Mouse (Mus musculus): ENCODE measurements at regions not wholly inside any gene's neighbourhood (a gene's known extent, or its start where the extent isn't known, plus 50 kb on each side); places are given as distances from the start of the nearest gene placed in this dataset.

- H3K4me3 ChIP-seq (ENCODE audit: insufficient read depth in 1 of 2, low read depth in 2 of 2, low read length in 2 of 2) = no peak overlapping the region
- no peaks in the 10 kb centered on the region for H3K27me3 ChIP-seq (ENCODE audit: control insufficient read depth, insufficient read depth, low read length)
- H3K4me2 ChIP-seq (ENCODE audit: low read depth) = no peak overlapping the region
- H3K4me1 ChIP-seq (replicated peaks; ENCODE audit: control insufficient read depth in 2 of 2, insufficient read depth in 2 of 2, low read length in 1 of 2) = no peaks in the 10 kb centered on the region
- H3K36me3 ChIP-seq (replicated peaks; ENCODE audit: control insufficient read depth, insufficient read depth, low read depth) = no peaks in the 10 kb centered on the region
- WGBS (ENCODE audit: insufficient replicate concordance) = 73% methylated on average over 5 of the region's 5 CpGs
- no peak overlapping the region for H3K27ac ChIP-seq
- H3K9ac ChIP-seq (replicated peaks) = no peak overlapping the region
- TF ChIP-seq CTCF (IDR thresholded peaks at IDR 0.05; ENCODE audit: low read depth) = no peak
- no peak for TF ChIP-seq EP300 (IDR thresholded peaks at IDR 0.05; ENCODE audit: low read depth)
- DNase-seq (ENCODE audit: low read depth in 3 of 3, low spot score in 3 of 3) (no peak), ATAC-seq (ENCODE audit: insufficient read depth) (no peak)
- H3K9me3 ChIP-seq (ENCODE audit: control insufficient read depth, low read length) = no peaks in the 10 kb centered on the region
These were observed 442.7 kb upstream of the A1bg start for GRCm38 (mm10) chr15:61365511-61365910.

- no peak for DNase-seq (ENCODE audit: low read depth in 3 of 3, low spot score in 3 of 3)
- ATAC-seq (ENCODE audit: insufficient read depth) = no peak
- no peak overlapping the region for H3K4me2 ChIP-seq (ENCODE audit: low read depth)
- H3K27me3 ChIP-seq (ENCODE audit: control insufficient read depth, insufficient read depth, low read length) = no peaks in the 10 kb centered on the region
- H3K27ac ChIP-seq = no peak overlapping the region
- H3K36me3 ChIP-seq (replicated peaks; ENCODE audit: control insufficient read depth, insufficient read depth, low read depth) = no peaks in the 10 kb centered on the region
- no peak overlapping the region for H3K4me3 ChIP-seq (ENCODE audit: insufficient read depth in 1 of 2, low read depth in 2 of 2, low read length in 2 of 2)
- no peak overlapping the region for H3K9ac ChIP-seq (replicated peaks)
- TF ChIP-seq CTCF (IDR thresholded peaks at IDR 0.05; ENCODE audit: low read depth) (no peak), EP300 (IDR thresholded peaks at IDR 0.05; ENCODE audit: low read depth) (no peak)
- no peaks in the 10 kb centered on the region for H3K4me1 ChIP-seq (replicated peaks; ENCODE audit: control insufficient read depth in 2 of 2, insufficient read depth in 2 of 2, low read length in 1 of 2)
- 65% methylated on average over 2 of the region's 2 CpGs for WGBS (ENCODE audit: insufficient replicate concordance)
- no peaks in the 10 kb centered on the region for H3K9me3 ChIP-seq (ENCODE audit: control insufficient read depth, low read length)
These were observed 441.6 kb upstream of the A1bg start for GRCm38 (mm10) chr15:61364461-61364860.

GRCm38 (mm10) chr15:61361254-61361653 lies 438.4 kb upstream of the A1bg start:
- TF ChIP-seq EP300 (IDR thresholded peaks at IDR 0.05; ENCODE audit: low read depth) = no peak
- TF ChIP-seq CTCF (IDR thresholded peaks at IDR 0.05; ENCODE audit: low read depth) = no peak
- Histone ChIP-seq H3K27me3 (ENCODE audit: control insufficient read depth, insufficient read depth, low read length) (no peaks in the 10 kb centered on the region), H3K4me1 (replicated peaks; ENCODE audit: control insufficient read depth in 2 of 2, insufficient read depth in 2 of 2, low read length in 1 of 2) (no peaks in the 10 kb centered on the region), H3K27ac (no peak overlapping the region), H3K9me3 (ENCODE audit: control insufficient read depth, low read length) (no peaks in the 10 kb centered on the region), H3K9ac (replicated peaks) (no peak overlapping the region), H3K4me2 (ENCODE audit: low read depth) (no peak overlapping the region), H3K36me3 (replicated peaks; ENCODE audit: control insufficient read depth, insufficient read depth, low read depth) (no peaks in the 10 kb centered on the region), H3K4me3 (ENCODE audit: insufficient read depth in 1 of 2, low read depth in 2 of 2, low read length in 2 of 2) (no peak overlapping the region)
- no peak for DNase-seq (ENCODE audit: low read depth in 3 of 3, low spot score in 3 of 3)
- no peak for ATAC-seq (ENCODE audit: insufficient read depth)
- 34% methylated on average over 3 of the region's 3 CpGs for WGBS (ENCODE audit: insufficient replicate concordance)

GRCm38 (mm10) chr15:61355344-61355743 lies 432.5 kb upstream of the A1bg start:
- Histone ChIP-seq H3K9me3 (ENCODE audit: control insufficient read depth, low read length) (no peaks in the 10 kb centered on the region), H3K4me3 (ENCODE audit: insufficient read depth in 1 of 2, low read depth in 2 of 2, low read length in 2 of 2) (no peak overlapping the region), H3K27ac (no peak overlapping the region), H3K27me3 (ENCODE audit: control insufficient read depth, insufficient read depth, low read length) (no peaks in the 10 kb centered on the region), H3K9ac (replicated peaks) (no peak overlapping the region), H3K36me3 (replicated peaks; ENCODE audit: control insufficient read depth, insufficient read depth, low read depth) (no peaks in the 10 kb centered on the region), H3K4me2 (ENCODE audit: low read depth) (no peak overlapping the region), H3K4me1 (replicated peaks; ENCODE audit: control insufficient read depth in 2 of 2, insufficient read depth in 2 of 2, low read length in 1 of 2) (no peaks in the 10 kb centered on the region)
- TF ChIP-seq CTCF (IDR thresholded peaks at IDR 0.05; ENCODE audit: low read depth) = no peak
- no peak for TF ChIP-seq EP300 (IDR thresholded peaks at IDR 0.05; ENCODE audit: low read depth)
- ATAC-seq (ENCODE audit: insufficient read depth) (no peak), DNase-seq (ENCODE audit: low read depth in 3 of 3, low spot score in 3 of 3) (no peak)

DNA sequence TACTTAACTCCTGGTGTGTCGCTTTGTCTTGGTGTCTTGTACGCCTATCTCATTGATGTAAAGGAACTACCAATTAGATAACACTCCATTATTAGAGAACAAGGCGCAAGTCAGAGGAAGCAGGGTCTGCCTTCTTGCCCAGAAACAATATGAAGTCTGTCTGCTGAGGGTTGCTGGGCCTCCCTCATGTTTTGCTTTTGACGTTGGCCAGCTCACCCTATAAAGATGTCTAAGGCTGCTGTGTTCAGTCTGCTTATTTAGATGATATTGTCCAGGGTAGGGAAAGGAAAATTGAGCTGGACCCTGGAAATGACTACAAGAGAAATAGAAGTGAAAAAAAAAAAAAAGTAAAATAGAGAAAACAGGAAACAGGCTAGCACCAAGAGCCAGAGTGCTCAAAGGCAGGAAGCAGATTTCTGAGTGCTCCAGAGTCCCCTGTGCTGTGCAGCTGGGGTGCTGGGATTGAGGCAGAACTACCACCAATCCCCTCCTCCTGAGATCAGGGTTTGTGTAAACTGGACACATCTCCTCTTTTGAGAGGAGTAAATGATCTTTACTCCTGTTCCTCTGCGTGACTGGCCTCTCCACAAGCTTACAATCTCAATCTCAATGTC lies 429.0 kb upstream of the A1bg start:
- Histone ChIP-seq H3K36me3 (replicated peaks; ENCODE audit: control insufficient read depth, insufficient read depth, low read depth) (no peaks in the 10 kb centered on the region), H3K4me3 (ENCODE audit: insufficient read depth in 1 of 2, low read depth in 2 of 2, low read length in 2 of 2) (no peak overlapping the region), H3K4me2 (ENCODE audit: low read depth) (no peak overlapping the region), H3K27ac (no peak overlapping the region), H3K27me3 (ENCODE audit: control insufficient read depth, insufficient read depth, low read length) (no peaks in the 10 kb centered on the region), H3K9me3 (ENCODE audit: control insufficient read depth, low read length) (no peaks in the 10 kb centered on the region), H3K4me1 (replicated peaks; ENCODE audit: control insufficient read depth in 2 of 2, insufficient read depth in 2 of 2, low read length in 1 of 2) (no peaks in the 10 kb centered on the region), H3K9ac (replicated peaks) (no peak overlapping the region)
- ATAC-seq (ENCODE audit: insufficient read depth) = no peak
- DNase-seq (ENCODE audit: low read depth in 3 of 3, low spot score in 3 of 3) = no peak
- no peak for TF ChIP-seq CTCF (IDR thresholded peaks at IDR 0.05; ENCODE audit: low read depth)
- TF ChIP-seq EP300 (IDR thresholded peaks at IDR 0.05; ENCODE audit: low read depth) = no peak
- WGBS (ENCODE audit: insufficient replicate concordance) = 38% methylated on average over 5 of the region's 5 CpGs
